Mouse (Mus musculus) ovary, adult 18-20 months (tissue): ENCODE results near the gene Afg1l.

Source experiments
- DNase-seq: peaks from one replicate; pipeline ENCODE4 v3.0.0; 2022; ENCODE audit warnings: low spot score, mixed read lengths

The Afg1l gene

DNA sequence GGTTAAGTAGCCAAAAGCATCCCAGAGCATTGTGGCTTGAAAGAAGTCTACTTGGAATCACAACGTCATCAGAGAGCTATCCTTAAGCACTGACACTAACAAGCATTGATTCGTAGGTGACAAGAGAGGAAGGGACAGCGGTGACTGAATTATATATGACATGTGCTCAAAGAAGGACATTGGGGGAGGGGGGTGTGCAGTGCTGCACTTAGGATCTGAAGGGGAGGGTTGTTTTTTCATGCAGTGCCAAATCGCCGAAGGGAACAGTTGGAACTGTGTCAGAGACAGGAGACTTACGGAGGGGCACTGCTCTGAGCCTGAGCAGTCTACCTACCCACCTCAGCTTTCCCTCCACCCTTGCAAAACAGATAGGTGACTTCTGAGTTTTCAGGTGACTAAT lies 94.7 kb downstream of the Afg1l start:
- no peak for DNase-seq

- DNase-seq, result no peak
Measured at GRCm38 (mm10) chr10:42364216-42364615, 114.1 kb downstream of the Afg1l start.

GRCm38 (mm10) chr10:42355980-42356379 lies 122.4 kb downstream of the Afg1l start:
- no peak for DNase-seq

GRCm38 (mm10) chr10:42347986-42348385 lies 130.4 kb downstream of the Afg1l start:
- no peak for DNase-seq

DNA sequence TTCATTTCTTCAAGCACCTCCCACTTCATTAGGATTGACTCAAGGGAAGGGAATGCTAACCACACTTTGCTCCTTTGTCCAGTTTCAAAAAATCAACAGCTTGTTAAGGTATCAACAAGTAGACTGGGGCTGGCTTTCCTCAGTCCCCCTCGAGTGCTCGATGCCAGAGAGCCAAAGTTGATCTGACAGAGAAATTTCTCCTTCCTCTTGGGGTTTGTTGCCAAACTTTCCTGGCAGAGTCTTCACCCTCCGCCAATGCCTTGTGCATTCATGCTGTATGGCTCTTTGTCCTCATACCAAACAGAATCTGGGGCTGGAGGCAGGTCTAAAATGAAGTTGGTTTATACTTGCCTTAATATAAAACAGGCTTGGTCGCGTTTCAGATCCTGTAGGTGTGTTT lies 131.2 kb downstream of the Afg1l start:
- DNase-seq, result no peak

- no peak for DNase-seq
Measured at GRCm38 (mm10) chr10:42346179-42346877, 132.0 kb downstream of the Afg1l start.

GRCm38 (mm10) chr10:42342714-42343113 lies 135.7 kb downstream of the Afg1l start:
- DNase-seq, result no peak

- DNase-seq, result no peak
Measured at GRCm38 (mm10) chr10:42341815-42342457, 136.4 kb downstream of the Afg1l start.

DNA sequence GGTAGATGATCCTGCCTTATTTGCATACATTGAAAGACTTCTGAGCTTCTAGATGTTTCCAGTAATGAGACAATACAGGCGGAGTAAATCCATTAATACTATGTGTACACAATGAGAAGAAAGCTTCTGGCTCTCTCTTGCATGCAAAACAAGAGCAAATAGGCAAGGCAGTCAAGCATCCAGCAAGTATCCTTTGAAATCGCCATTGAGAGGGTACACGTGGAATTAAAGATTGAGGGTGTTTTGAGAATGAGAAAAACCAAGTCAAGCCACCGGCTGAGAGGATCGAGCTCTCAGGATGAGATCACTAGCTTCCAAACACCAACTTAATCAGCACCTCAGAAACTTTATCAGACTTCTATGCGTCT lies 138.0 kb downstream of the Afg1l start:
- no peak for DNase-seq

- no peak for DNase-seq
Measured at GRCm38 (mm10) chr10:42339773-42340425, 138.5 kb downstream of the Afg1l start.

DNA sequence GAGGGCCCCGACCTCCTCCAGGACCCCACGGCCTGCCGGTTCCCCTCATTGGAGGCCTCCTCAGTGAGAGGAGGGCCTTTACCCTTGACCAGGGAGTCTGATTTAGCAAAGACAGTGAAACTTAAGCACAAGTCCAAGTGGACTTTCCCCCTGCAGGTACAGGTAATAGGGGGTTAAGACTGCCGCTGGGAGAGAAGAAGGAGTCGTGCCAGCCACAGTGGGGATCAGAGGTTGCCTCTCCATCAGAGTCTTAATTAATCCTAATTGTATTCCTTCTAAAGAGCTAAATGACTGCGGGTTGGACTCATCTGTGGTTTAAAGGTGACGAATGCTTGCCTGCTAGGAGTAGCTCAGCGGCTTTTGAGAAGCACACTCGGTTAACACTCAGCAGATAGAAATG lies 139.9 kb downstream of the Afg1l start:
- DNase-seq, result no peak

DNA sequence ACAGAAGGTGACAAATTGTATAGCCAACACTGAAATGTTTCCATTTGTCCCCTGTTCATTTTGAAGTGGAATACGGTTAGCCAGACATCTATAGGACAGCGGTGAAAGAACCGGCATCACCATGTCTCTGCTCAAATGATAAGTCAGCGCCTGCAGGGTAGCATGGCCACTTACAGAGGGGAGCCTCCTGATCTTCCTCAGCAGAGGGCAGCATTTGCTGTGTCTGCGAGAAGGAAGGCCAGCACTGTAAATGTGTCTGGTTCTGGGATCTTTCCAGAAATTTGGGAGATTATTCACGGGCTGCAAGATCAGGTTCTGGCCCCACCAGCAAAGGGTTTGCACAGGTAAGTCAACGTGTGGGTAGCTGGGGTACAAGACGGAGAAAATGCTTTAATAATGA lies 150.8 kb downstream of the Afg1l start:
- no peak for DNase-seq

- no peak for DNase-seq
Measured at GRCm38 (mm10) chr10:42325305-42325704, 153.1 kb downstream of the Afg1l start.

GRCm38 (mm10) chr10:42323978-42324377 lies 154.4 kb downstream of the Afg1l start:
- DNase-seq, result no peak

- no peak for DNase-seq
Measured at GRCm38 (mm10) chr10:42313222-42313786, 165.1 kb downstream of the Afg1l start.

DNA sequence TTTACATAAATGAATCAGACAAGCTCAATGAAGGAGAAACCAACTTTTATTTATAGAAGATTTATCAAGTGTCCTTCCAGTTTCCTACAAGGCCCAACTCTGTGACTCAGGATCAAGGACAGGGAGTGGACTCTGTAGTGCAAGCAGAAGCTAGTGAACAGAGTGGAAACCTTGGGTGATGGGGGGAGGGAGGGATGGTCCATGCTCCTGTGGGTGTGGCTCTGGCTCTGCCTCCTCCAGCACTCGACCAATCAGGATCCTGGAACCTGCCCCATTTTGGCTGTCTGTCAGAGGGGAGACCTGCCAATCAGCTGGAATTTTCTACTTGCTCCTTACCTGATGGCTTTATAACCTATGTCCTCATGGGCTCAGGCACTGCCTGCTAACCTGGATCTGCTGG lies 165.8 kb downstream of the Afg1l start:
- peak; percentile 79 for DNase-seq

DNA sequence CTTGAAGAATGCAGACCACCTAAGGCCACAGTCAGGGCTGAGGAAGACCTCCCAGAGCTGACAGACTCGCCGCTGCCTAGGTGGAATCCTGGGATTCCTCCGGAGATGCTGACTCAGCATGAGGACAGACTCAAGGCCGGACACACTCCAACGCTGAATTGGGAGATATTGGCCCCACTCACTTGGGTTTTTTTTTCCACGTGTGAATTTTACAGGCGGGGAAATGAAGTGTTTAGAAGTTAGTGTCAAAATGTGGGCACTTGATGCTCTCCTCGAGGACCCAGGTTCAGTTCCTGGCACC lies 169.7 kb downstream of the Afg1l start:
- DNase-seq, result no peak

DNA sequence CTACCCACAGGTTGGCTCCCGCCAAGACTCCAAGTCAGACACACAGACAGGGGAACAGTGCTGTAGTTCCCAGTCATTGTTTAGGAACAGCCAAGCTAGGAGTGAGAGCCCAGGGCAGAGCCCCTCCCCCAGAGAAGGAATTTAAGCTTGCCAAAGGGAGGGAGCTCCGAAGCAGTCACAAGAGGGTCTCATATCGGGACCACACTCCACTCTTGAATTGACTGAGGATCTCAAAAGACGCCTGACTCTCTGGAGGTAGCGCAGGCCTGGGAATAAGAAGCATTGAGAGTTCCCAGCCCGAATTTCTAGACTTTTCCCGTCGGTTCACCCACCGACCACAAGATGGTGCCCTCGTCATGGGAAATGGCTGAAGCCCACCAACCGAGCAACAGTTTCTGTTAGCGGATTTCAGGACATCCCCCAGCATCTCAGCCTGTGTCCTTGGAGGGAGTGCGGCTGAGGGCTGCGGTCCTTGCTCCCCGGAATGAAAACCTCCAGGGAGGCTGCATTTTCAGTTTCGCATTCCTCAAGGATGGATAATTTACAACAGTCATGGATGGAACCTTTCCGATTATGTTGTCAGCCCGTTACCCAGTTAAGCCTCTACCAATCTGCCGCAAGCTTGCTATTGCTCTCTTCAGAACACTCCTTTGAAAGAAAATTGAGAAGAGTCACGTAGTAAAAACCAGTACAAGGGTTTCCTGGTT lies 170.2 kb downstream of the Afg1l start:
- DNase-seq, result peak; percentile 62

GRCm38 (mm10) chr10:42306422-42306821 lies 171.9 kb downstream of the Afg1l start:
- DNase-seq, result no peak

DNA sequence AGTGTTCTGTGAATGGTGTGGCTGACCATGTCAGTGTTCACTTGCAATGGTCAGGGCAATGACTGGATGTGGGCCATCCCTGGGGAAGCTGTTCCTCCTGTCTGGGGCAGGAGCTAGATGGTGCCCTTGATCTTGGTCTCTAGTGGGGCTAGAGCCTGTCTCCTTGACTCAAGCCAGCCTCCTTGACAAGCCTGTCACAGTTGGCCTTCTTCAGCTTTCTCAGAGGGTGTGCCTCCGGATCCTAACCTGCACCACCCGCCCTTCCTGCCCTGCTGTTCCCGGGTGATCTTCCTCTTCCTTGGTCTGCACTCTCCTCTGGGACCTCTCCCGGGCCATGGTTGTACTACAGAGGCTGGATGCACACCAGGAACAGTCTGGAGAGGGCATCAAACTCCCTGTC lies 177.6 kb downstream of the Afg1l start:
- no peak for DNase-seq

GRCm38 (mm10) chr10:42299967-42300366 lies 178.4 kb downstream of the Afg1l start:
- no peak for DNase-seq

DNA sequence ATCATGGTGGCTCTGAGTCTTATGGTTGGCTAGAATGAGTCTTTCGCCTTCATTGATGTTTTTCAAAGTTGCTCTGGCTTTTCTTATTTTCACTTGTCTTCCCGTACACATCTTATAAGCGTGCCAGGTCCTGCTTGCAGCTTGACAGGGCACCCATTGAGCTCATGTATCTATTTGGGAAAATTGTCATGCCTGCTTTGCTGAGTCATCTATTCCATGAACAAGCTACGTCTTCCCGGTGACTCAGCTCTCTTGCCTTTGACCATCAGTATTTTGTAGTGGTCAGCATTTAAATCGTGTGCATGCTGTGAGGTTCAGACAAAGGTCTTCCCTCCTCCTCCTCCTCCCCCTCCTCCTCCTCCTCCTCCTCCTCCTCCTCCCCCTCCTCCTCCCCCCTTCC lies 178.9 kb downstream of the Afg1l start:
- no peak for DNase-seq

GRCm38 (mm10) chr10:42297954-42298353 lies 180.4 kb downstream of the Afg1l start:
- DNase-seq, result no peak
